Mouse (Mus musculus) heart, postnatal 36 days (tissue): ENCODE results near the gene Mccc1. TPM values are rescaled to one million over a fixed set of nuclear protein-coding genes. Genes with fewer than 3 reads are reported as not detected.

ENCODE experiments used
- DNase-seq, 2 experiments: peaks; one replicate each; pipeline ENCODE4 v3.0.0; 2021 to 2022
- intact Hi-C: fragments of 180-260 bp; cut with DNase I; formaldehyde crosslinking; loops from one replicate; pipeline ENCODE4 v1.15.1; 2025
- total RNA-seq, 2 experiments: library from RNA; stranded (reverse); gene quantifications; 2 replicates each; pipeline ENCODE4 v1.2.3; 2021

The Mccc1 gene
- total RNA-seq, 2 experiments from 2014 or later, result 91.8 to 92.6 TPM

DNA sequence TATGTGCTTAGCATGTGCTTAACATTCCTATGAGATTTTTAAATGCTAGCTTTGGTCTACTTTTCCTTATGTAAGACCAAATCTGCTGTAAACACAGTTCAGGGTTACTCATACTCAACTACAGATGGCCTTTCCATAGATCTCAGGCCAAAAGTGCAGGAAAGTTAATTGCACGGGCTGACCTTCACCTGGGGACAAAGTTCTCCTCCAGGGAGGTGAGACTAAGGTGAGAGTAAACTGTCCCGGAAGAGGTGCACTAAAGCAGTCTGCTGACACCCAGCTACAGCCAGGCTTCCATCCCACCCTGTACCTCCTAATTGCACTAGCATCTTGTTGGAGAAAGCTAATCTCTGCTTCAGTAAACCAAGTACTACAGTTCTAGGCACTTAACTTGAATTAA is 74.6 kb downstream of the Mccc1 start:
- no peak for DNase-seq
- intact Hi-C loops, result no loop called here

DNA sequence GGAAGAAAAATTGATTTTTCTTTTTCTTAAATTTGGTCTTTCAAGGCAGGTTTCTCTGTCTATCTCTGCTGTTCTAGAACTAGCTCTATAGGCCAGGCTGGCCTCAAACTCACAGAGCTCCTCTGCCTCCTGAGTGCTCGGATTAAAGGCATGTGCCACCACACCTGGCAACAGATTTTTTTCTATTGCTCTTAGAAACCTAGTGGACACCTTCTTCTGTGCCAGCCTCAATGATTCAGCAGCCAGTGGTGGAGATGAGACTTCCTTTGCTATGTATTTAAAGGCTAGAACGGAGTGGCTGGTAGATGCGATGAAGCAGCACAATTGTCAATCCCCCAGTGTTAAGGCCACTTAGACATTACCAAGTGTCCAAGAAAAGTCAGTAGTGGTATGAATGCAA is 76.5 kb downstream of the Mccc1 start:
- no peak for DNase-seq
- intact Hi-C loops, result no loop called here

DNA sequence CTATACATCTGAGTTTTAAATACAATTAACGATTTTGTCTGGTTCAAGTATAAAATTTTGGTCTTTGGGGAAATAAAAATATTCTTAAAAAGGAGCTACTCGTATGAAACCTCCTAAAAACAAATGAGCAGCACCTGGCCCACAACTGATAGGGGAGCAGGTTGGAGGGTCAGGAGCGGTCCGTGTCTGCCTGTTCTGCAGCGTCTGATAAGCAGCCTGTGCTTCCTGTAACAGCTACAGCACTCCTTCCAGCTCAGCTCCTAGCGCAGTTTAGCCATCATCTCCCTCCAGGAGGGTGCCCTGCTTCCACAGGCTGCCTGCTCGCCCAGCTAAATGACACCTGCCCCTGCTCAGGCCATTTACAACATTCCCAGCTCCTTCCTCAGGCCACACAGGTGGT is 77.0 kb downstream of the Mccc1 start:
- intact Hi-C loops, result no loop called here
- no peak for DNase-seq

GRCm38 (mm10) chr3:35922522-35922921 is 78.0 kb downstream of the Mccc1 start:
- intact Hi-C loops, result no loop called here
- DNase-seq, result no peak

- no peak for DNase-seq
- intact Hi-C loops, result no loop called here
These were observed 82.2 kb downstream of the Mccc1 start for GRCm38 (mm10) chr3:35918229-35918628.

Other genes with a start within 250 kb of the Mccc1 start
- 10 to 100 TPM; 25.6 to 27.4 TPM for gene Atp11b, start 246.6 kb downstream of the Mccc1 start, total RNA-seq
- gene Dcun1d1, start 63.2 kb downstream of the Mccc1 start, total RNA-seq, result 10 to 100 TPM; 52.6 to 60.9 TPM
- not detected for gene Ccdc144b, start 52.9 kb upstream of the Mccc1 start, total RNA-seq
- gene Acad9, start 65.3 kb upstream of the Mccc1 start, total RNA-seq, result 10 to 100 TPM; 49.6 to 51.1 TPM
- gene D3Ertd254e, start 150.3 kb upstream of the Mccc1 start, total RNA-seq, result 1 to 10 TPM; 3.4 to 4.3 TPM
- gene Qrfpr, start 221.6 kb upstream of the Mccc1 start, total RNA-seq, result not detected